Mouse (Mus musculus) heart, adult 2 months (tissue): Measurements from ENCODE around the gene Gm19935.

Experiments used
- CTCF ChIP-seq: fragments of 200-600 bp; IDR thresholded peaks from 2 replicates; pipeline ENCODE4 v1.8.1; 2022; ENCODE audit warnings: antibody characterized with exemption, mild to moderate bottlenecking, moderate library complexity
- EP300 ChIP-seq: fragments of 200-500 bp; IDR thresholded peaks from 2 replicates; pipeline ENCODE4 v1.6.1; 2011; ENCODE audit warnings: low read depth, low read length, control low read depth; ENCODE audit not compliant: insufficient read depth

GRCm38 (mm10) chr8:90828181-90828986, 11.2 kb upstream of the Gm19935 start, which contains the start of gene Chd9:
- TF ChIP-seq EP300 = peak; percentile 93
- TF ChIP-seq CTCF = peak; percentile 98
